Mouse (Mus musculus) thymus, adult 2 months (tissue): ENCODE measurements around the gene Cd6. TPM values are rescaled to one million over a fixed set of nuclear protein-coding genes. Genes with fewer than 3 reads are reported as not detected.

ENCODE experiments used
- DNase-seq: peaks from one replicate; pipeline ENCODE4 v3.0.0; 2021
- H3K27ac ChIP-seq: fragments of 200-500 bp; 2 replicates; pipeline ENCODE4 v1.5.1; 2012; ENCODE audit warnings: low read length, control low read depth; ENCODE audit not compliant: control insufficient read depth, insufficient read depth
- H3K27me3 ChIP-seq: fragments of 200-500 bp; 2 replicates; pipeline ENCODE4 v1.6.1; 2012; ENCODE audit warnings: mild to moderate bottlenecking, low read length, moderate library complexity, mixed read lengths; ENCODE audit not compliant: control insufficient read depth, insufficient read depth
- H3K36me3 ChIP-seq: fragments of 200-500 bp; 2 replicates; pipeline ENCODE4 v1.6.1; 2012; ENCODE audit warnings: mild to moderate bottlenecking, low read length, moderate library complexity; ENCODE audit not compliant: control insufficient read depth, insufficient read depth
- H3K4me1 ChIP-seq: fragments of 200-500 bp; replicated peaks from 2 replicates; pipeline ENCODE4 v1.6.1; 2012; ENCODE audit warnings: low read length; ENCODE audit not compliant: control insufficient read depth, insufficient read depth
- H3K4me3 ChIP-seq: fragments of 200-500 bp; 2 replicates; pipeline ENCODE4 v1.5.1; 2012; ENCODE audit warnings: mild to moderate bottlenecking, low read length, control low read depth, moderate library complexity; ENCODE audit not compliant: control insufficient read depth, insufficient read depth
- CTCF ChIP-seq: fragments of 200-500 bp; IDR thresholded peaks from 2 replicates; pipeline ENCODE4 v1.5.1; 2012; ENCODE audit warnings: mild to moderate bottlenecking, control low read depth, low read length, moderate library complexity, borderline replicate concordance; ENCODE audit not compliant: control insufficient read depth, poor library complexity, insufficient read depth; ENCODE audit errors: extremely low read depth
- POLR2A ChIP-seq: fragments of 200-500 bp; IDR thresholded peaks from 2 replicates; pipeline ENCODE4 v1.6.1; 2012; ENCODE audit warnings: mild to moderate bottlenecking, low read length, control low read depth, moderate library complexity; ENCODE audit not compliant: control insufficient read depth, poor library complexity, insufficient read depth; ENCODE audit errors: extremely low read depth
- WGBS: fragments of 180-500 bp; shearing (Covaris S2); methylation state at CpG from one replicate; pipeline ENCODE4 v1.1.7; 2018; 5-methylcytosine and 5-hydroxymethylcytosine counted together
- polyA plus RNA-seq: library from polyadenylated mRNA; depleted of rRNA; stranded (reverse); fragments of >200 nt; gene quantifications from 2 replicates; pipeline ENCODE4 v1.2.3, GENCODE M21; 2012

Gene Cd6
- polyA plus RNA-seq, 1 experiment: 317 TPM

DNA sequence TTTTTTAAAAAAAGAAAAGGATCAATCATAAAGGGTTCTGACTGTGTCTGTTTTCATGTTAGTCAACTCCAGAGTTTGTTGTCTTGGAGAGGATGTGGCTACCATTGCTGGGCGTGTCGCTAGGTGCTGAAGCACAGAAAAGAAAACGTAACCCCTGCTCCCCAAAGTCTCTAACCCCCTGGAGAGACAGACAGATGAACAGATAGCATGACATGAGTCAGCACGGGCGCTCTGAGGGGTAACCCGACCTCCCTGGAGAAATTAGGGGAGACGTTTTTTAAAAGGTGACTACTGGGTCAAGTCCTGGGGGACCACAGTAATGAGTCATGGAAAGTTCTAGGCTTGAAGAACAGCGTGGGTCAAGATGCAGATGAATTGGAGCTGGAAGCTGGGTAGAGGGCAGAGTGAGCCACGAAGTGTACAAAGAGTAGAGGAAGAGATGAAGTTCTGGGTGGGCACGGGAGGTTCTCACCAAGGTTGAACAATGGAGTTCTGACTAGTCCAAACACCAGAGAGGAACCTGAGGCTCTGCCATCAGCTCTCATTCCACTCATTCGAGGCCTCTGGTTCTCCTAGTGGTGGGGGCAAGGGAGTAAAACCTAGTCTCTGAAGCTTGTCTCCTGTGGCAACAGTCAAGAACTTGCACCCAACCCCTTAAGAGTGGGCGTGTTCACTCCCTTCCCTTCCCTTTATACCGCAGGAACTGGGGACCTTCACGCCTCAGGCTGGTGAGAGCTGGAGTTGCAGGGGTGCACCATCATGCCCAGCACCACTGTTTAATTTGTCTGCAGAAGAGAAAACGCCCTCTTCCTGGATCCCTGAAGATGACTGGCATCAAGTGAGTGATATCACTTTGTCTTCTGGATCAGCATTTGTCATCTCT lies 9.4 kb upstream of the Cd6 start, which contains the start of gene Slc15a3:
Gene Slc15a3, plus strand, starts transcription at position 718 of the 883 bp plus-strand sequence.
- no peak within 1 kb of the TSS for H3K4me3 ChIP-seq
- peaks cover 22% of the 10 kb centered on the region for H3K4me1 ChIP-seq
- DNase-seq: no peak
- 62% methylated on average over 15 of the region's 15 CpGs for WGBS
- TF ChIP-seq CTCF (no peak), POLR2A (no peak)
- no peaks in the 10 kb centered on the region for H3K36me3 ChIP-seq
- H3K27me3 ChIP-seq: no peaks in the 10 kb centered on the region
- no peak within 1 kb of the TSS for H3K27ac ChIP-seq

DNA sequence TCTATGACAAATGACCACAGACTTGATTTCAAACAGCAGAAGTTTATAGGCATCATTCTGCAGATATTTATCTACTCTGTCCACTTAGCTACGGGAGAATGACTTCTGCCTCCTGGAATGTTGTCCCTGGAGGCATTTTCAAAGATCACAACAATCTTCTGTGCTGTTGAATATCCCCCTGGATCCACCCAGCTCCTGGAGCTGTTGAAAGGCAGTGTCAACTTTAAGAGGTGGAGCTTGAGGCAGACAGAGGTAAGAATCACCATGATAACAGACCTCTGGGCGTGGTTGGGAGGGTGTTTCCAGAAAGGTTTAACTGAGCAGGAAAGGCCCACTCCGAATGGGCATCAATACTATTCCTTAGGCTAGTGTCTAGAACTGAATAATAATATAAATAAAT lies 5.8 kb upstream of the Cd6 start:
- H3K36me3 ChIP-seq: no peaks in the 10 kb centered on the region
- no peaks in the 10 kb centered on the region for H3K27me3 ChIP-seq
- WGBS: 90% methylated on average over 3 of the region's 3 CpGs
- H3K4me1 ChIP-seq: peaks cover 11% of the 10 kb centered on the region
- no peak overlapping the region for H3K4me3 ChIP-seq
- H3K27ac ChIP-seq: no peak overlapping the region
- DNase-seq: no peak
- TF ChIP-seq POLR2A: no peak
- TF ChIP-seq CTCF: no peak

DNA sequence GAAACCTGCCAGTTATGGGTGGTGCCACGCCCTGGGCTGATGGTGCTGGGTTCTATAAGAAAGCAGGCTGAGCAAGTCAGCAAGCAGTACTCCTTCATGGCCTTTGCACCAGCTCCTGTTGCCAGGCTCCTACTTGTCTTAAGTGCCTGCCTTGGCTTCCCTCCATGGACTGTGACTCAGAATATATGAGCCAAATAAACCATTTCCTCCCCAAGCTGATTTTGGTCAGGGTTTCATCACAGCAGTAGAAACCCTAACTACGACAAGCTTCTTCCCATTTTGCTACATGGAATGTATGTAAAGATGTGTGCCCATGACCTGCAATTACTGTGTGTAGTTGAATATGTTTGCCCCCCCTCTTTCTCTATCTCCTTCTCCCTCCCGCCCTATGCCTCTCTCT lies 3.8 kb upstream of the Cd6 start:
- no peak overlapping the region for H3K27ac ChIP-seq
- TF ChIP-seq POLR2A: no peak
- no peak for TF ChIP-seq CTCF
- no peak for DNase-seq
- WGBS: 87% methylated on average over 3 of the region's 3 CpGs
- peaks cover 12% of the 10 kb centered on the region for H3K4me1 ChIP-seq
- H3K27me3 ChIP-seq: no peaks in the 10 kb centered on the region
- H3K36me3 ChIP-seq: no peaks in the 10 kb centered on the region
- H3K4me3 ChIP-seq: no peak overlapping the region

DNA sequence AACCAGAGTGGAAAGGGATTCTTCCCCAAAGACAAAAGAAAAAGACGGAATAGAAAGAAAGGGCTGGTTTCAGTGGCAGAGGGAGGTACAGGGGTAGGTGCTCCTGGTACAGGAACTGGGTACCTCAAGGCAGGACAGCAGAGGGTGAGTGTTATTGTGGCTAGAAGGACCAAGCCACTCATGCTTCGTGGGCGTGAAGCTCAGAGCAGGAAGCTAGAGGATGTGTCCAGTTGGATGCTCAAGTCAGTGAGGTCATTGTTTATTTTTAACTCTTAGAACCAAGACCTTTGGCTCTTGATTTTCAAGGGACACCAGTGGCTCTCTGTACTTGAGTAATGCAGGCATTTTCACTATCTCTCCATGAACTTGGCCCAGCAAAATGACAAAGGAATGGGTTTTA lies 2.2 kb upstream of the Cd6 start:
- Histone ChIP-seq H3K4me3 (no peak overlapping the region), H3K27me3 (no peaks in the 10 kb centered on the region), H3K4me1 (peaks cover 24% of the 10 kb centered on the region), H3K27ac (no peak overlapping the region), H3K36me3 (no peaks in the 10 kb centered on the region)
- DNase-seq: no peak
- TF ChIP-seq CTCF (no peak), POLR2A (no peak)
- WGBS: 88% methylated on average over 3 of the region's 3 CpGs

DNA sequence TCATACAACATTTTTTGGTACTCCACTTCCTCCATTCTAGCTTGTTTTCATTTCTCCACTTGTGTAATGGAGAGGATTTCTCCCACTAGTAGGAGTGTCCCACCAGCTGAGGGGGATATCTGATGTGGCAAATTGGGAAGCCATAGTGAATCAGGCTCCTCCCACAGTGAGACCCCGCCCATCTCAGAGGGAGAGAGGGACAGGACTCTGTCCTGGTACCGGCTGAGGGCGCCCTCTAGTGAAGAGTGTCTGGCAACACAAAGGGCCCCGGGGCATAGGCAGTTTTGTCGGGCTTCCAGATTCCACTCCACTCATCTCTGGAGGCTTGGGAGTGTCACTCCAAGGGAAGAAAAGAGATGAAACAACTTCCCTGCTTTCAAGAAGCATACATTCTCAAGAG lies 1.6 kb upstream of the Cd6 start:
- peak; percentile 93 for DNase-seq
- Histone ChIP-seq H3K27me3 (no peaks in the 10 kb centered on the region), H3K4me1 (peaks cover 26% of the 10 kb centered on the region), H3K36me3 (no peaks in the 10 kb centered on the region), H3K27ac (no peak overlapping the region), H3K4me3 (no peak overlapping the region)
- TF ChIP-seq POLR2A (no peak), CTCF (peak; percentile 90)
- 3% methylated on average over 5 of the region's 5 CpGs for WGBS

DNA sequence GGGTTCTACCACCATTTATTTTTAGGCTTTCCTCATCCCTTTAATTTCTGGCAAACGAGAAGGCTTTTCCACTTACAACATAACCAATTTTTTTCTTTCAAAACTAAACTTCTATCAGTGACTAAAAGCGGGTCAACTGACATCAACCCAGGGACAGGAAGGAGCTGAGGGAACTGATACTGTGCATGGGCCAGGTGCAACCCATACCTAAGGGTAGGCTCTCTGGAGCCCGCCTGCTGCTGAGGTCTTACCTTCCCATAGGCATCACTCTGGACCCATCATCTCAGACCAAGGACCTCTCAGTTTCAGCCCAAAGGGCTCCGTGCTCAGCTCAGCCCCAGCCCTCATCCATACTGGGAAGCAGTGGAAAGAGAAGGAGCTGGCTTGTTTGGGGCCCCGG lies 1.5 kb downstream of the Cd6 start:
- no peaks in the 10 kb centered on the region for H3K27me3 ChIP-seq

More for the DNA sequence above, 1.5 kb downstream of the Cd6 start:
- peak; percentile 47 for DNase-seq
- peak overlapping the region; percentile 74 for H3K4me3 ChIP-seq
- peak overlapping the region; percentile 92 for H3K27ac ChIP-seq
- H3K4me1 ChIP-seq: peaks cover 42% of the 10 kb centered on the region
- H3K36me3 ChIP-seq: peaks cover 4% of the 10 kb centered on the region; the same call in 1 of the 2 replicates
- WGBS: 45% methylated on average over 5 of the region's 5 CpGs
- TF ChIP-seq POLR2A (peak; percentile 46; the same call in 1 of the 2 replicates), CTCF (no peak)
